Mouse (Mus musculus) cerebellum, adult 11 months (tissue): ENCODE data around the gene Large1.
A peak's percentile ranks its signal among the peaks of the same experiment; 100 is the strongest.
"Not testable (repeated sequence)": the region's sequence is repeated elsewhere in the genome, so short reads cannot be mapped to it uniquely, and the experiment has no call there.

ENCODE experiments used
- DNase-seq: peaks from one replicate; pipeline ENCODE4 v3.0.0; 2022

The Large1 gene

GRCm38 (mm10) chr8:73161564-73161963 lies 191.8 kb downstream of the Large1 start:
- no peak for DNase-seq

GRCm38 (mm10) chr8:73160945-73161344 lies 192.4 kb downstream of the Large1 start:
- DNase-seq = no peak

- no peak for DNase-seq
Observed at GRCm38 (mm10) chr8:73147236-73147635, 206.1 kb downstream of the Large1 start.

GRCm38 (mm10) chr8:73142660-73143395 lies 210.5 kb downstream of the Large1 start:
- no peak for DNase-seq

GRCm38 (mm10) chr8:73135397-73135796 lies 217.9 kb downstream of the Large1 start:
- no peak for DNase-seq

GRCm38 (mm10) chr8:73132080-73132479 lies 221.3 kb downstream of the Large1 start:
- DNase-seq = no peak

GRCm38 (mm10) chr8:73123864-73124499 lies 229.4 kb downstream of the Large1 start:
- no peak for DNase-seq

- DNase-seq = no peak
Observed at GRCm38 (mm10) chr8:73112332-73112895, 240.9 kb downstream of the Large1 start.

GRCm38 (mm10) chr8:73104089-73104488 lies 249.3 kb downstream of the Large1 start:
- no peak for DNase-seq

GRCm38 (mm10) chr8:73101069-73101468 lies 252.3 kb downstream of the Large1 start:
- DNase-seq = no peak

GRCm38 (mm10) chr8:73100607-73101006 lies 252.7 kb downstream of the Large1 start:
- DNase-seq = not testable (repeated sequence)

GRCm38 (mm10) chr8:73099542-73099941 lies 253.8 kb downstream of the Large1 start:
- no peak for DNase-seq

- DNase-seq = no peak
Observed at GRCm38 (mm10) chr8:73096952-73097351, 256.4 kb downstream of the Large1 start.

- not testable (repeated sequence) for DNase-seq
Observed at GRCm38 (mm10) chr8:73077746-73078145, 275.6 kb downstream of the Large1 start.

GRCm38 (mm10) chr8:73061410-73061809 lies 291.9 kb downstream of the Large1 start:
- DNase-seq = no peak

GRCm38 (mm10) chr8:73054726-73055125 lies 298.6 kb downstream of the Large1 start:
- DNase-seq = no peak

- DNase-seq = no peak
Observed at GRCm38 (mm10) chr8:73053878-73054277, 299.5 kb downstream of the Large1 start.

GRCm38 (mm10) chr8:73052414-73052813 lies 300.9 kb downstream of the Large1 start:
- no peak for DNase-seq

- DNase-seq = no peak
Observed at GRCm38 (mm10) chr8:73048136-73048535, 305.2 kb downstream of the Large1 start.

- DNase-seq = no peak
Observed at GRCm38 (mm10) chr8:73029787-73030186, 323.6 kb downstream of the Large1 start.

- no peak for DNase-seq
Observed at GRCm38 (mm10) chr8:73018241-73018640, 335.1 kb downstream of the Large1 start.

GRCm38 (mm10) chr8:73017601-73018000 lies 335.7 kb downstream of the Large1 start:
- DNase-seq = no peak

- DNase-seq = no peak
Observed at GRCm38 (mm10) chr8:73016303-73016702, 337.0 kb downstream of the Large1 start.

- peak; percentile 4 for DNase-seq
Observed at GRCm38 (mm10) chr8:73007489-73007888, 345.9 kb downstream of the Large1 start.
